Mouse (Mus musculus) heart, embryonic 14.5 days (tissue): Measurements from ENCODE around the gene Neurod1. TPM values are rescaled to one million over a fixed set of nuclear protein-coding genes. Genes with fewer than 3 reads are reported as not detected.
A peak's percentile ranks its signal among the peaks of the same experiment; 100 is the strongest.

ENCODE experiments used
- ATAC-seq: fragments of 200-750 bp; cut with Nextera tagmentation; 2 replicates; pipeline ENCODE4 v1.8.0; 2017; ENCODE audit warnings: low read depth, moderate TSS enrichment; ENCODE audit not compliant: insufficient number of reproducible peaks, insufficient read depth, low FRiP score
- H3K27ac ChIP-seq, 2 experiments: fragments of 200-500 bp in 1 of 2; fragments of 300-500 bp in 1 of 2; sonication (generic) in 1 of 2; replicated peaks in 1 of 2; 2 replicates each; pipeline ENCODE4 v1.5.1; 2012 to 2014; ENCODE audit warnings: low read depth in 2 of 2, low read length in 2 of 2, control low read depth in 1 of 2, mild to moderate bottlenecking in 1 of 2, mixed read lengths in 1 of 2; ENCODE audit not compliant: control insufficient read depth in 1 of 2, insufficient read depth in 1 of 2
- H3K27me3 ChIP-seq: fragments of 300-500 bp; sonication (generic); 2 replicates; pipeline ENCODE4 v1.6.1; 2014; ENCODE audit warnings: mild to moderate bottlenecking, low read length, control low read depth; ENCODE audit not compliant: control insufficient read depth, insufficient read depth
- H3K36me3 ChIP-seq: fragments of 300-500 bp; sonication (generic); 2 replicates; pipeline ENCODE4 v1.6.1; 2014; ENCODE audit warnings: mild to moderate bottlenecking, control low read depth, low read length, mixed read lengths; ENCODE audit not compliant: control insufficient read depth, insufficient read depth
- H3K4me1 ChIP-seq, 2 experiments: fragments of 200-500 bp in 1 of 2; fragments of 300-500 bp in 1 of 2; sonication (generic) in 1 of 2; 2 replicates each; pipeline ENCODE4 v1.6.1; 2012 to 2014; ENCODE audit warnings: low read length in 2 of 2, control low read depth in 1 of 2, mixed read lengths in 1 of 2; ENCODE audit not compliant: control insufficient read depth in 2 of 2, insufficient read depth in 2 of 2
- H3K4me2 ChIP-seq: fragments of 300-500 bp; sonication (generic); 2 replicates; pipeline ENCODE4 v1.6.1; 2014; ENCODE audit warnings: mild to moderate bottlenecking, low read length
- H3K4me3 ChIP-seq, 2 experiments: fragments of 200-500 bp in 1 of 2; fragments of 300-500 bp in 1 of 2; sonication (generic) in 1 of 2; 2 replicates each; pipeline ENCODE4 v1.5.1; 2012 to 2014; ENCODE audit warnings: low read length in 2 of 2, mild to moderate bottlenecking in 2 of 2, control low read depth in 1 of 2, low read depth in 1 of 2, moderate library complexity in 1 of 2; ENCODE audit not compliant: control insufficient read depth in 1 of 2, insufficient read depth in 1 of 2
- H3K9ac ChIP-seq: fragments of 300-500 bp; sonication (generic); 2 replicates; pipeline ENCODE4 v1.6.1; 2014; ENCODE audit warnings: mild to moderate bottlenecking, low read length
- H3K9me3 ChIP-seq: fragments of 300-500 bp; sonication (generic); 2 replicates; pipeline ENCODE4 v1.6.1; 2016; ENCODE audit warnings: low read length, control low read depth; ENCODE audit not compliant: control insufficient read depth
- WGBS: fragments of 180-500 bp; shearing (Covaris S2); extraction: QIAGEN DNeasy Blood & Tissue Kit; methylation state at CpG from one replicate; pipeline ENCODE4 v1.1.7; 2014; 5-methylcytosine and 5-hydroxymethylcytosine counted together
- polyA plus RNA-seq: library from polyadenylated mRNA; unstranded; fragments of >200 nt; fragmentation: Nextera tagmentation; extraction: Ambion mirVana; gene quantifications from 2 replicates; pipeline ENCODE4 v1.2.1, GENCODE M21; 2014

Gene Neurod1
- polyA plus RNA-seq, 1 experiment from 2014 or later = not detected

DNA sequence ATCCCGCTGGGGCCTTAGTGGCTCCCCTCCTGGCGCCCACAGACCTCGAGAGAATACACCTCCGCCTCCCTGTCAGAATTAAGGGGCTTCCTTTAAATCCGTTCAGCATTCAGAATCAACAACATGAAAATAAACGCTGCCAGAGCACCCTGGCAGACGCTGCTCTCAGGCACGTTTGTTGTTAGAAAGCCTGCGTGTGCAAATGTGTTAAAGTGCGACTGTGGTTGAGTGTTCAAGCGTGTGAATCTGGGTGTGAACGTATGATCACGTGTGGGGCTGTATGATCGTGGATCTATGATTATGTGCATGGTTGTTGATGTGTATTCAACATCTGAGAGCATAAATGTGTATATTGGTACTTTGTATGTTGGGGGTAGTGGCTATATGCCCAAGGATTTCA, 3.6 kb upstream of the Neurod1 start:
- no peak overlapping the region for H3K27ac ChIP-seq
- ATAC-seq = no peak
- H3K9me3 ChIP-seq = no peaks in the 10 kb centered on the region
- H3K4me1 ChIP-seq = 0 out of 4 replicates have a peak, but pooled peaks cover 0 to 6% of the 10 kb centered on the region in 2 experiments
- H3K9ac ChIP-seq = no peak overlapping the region
- no peaks in the 10 kb centered on the region for H3K36me3 ChIP-seq
- peaks cover 65% of the 10 kb centered on the region for H3K27me3 ChIP-seq
- H3K4me2 ChIP-seq = no peak overlapping the region
- no peak overlapping the region for H3K4me3 ChIP-seq
- WGBS = 10% methylated on average over 14 of the region's 14 CpGs

DNA sequence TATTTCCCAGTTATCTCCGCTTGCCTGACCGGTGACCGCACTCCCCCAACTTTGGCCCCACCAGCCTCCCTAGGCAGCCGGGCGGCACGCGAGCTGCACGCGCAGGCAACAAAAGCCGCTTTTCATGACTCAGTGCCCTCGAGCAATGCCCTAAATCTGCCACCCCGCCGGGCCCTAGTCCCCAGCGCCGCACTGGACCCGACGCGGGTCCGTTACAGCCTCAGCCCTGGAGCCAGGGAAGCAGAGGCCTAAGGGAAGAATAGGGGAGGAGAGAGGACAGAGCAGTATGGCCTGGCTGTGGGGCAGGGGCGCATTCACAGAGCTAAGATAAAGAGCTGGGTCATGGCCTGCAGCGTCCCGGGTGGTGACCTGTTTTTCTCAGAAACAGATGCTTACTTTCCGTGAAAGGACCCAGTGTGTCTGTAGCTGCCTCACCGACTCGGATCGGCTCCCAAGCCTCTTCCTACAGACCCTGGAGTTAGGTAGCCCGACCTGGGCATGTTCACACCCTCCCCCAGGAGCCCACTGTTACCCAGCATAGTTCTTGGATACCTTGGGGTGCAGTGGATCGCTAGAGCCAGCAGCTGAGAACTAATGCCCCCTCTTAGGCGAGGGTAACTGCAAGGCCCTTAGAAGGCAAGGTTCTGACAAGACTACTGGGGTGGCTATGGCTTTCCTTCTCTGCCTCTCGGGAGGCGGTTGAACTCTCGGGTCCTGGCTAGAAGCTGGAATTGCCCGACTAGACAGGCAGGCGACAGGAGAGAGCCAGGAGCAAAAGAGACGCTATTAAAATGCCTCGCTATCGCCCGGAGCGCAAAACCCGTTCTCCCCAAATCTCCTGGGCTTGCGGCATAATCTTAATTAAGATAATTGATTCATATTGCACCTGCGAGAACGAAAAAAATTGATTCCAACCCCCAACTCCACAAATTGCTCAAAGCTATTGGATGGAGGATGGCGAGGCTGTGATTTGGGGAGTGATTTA, 2.8 kb upstream of the Neurod1 start:
- Histone ChIP-seq H3K9ac (no peak overlapping the region), H3K27ac (no peak overlapping the region), H3K27me3 (peaks cover 72% of the 10 kb centered on the region), H3K9me3 (no peaks in the 10 kb centered on the region), H3K4me3 (no peak overlapping the region), H3K4me2 (no peak overlapping the region), H3K4me1 (0 out of 4 replicates have a peak, but pooled peaks cover 0 to 6% of the 10 kb centered on the region in 2 experiments), H3K36me3 (no peaks in the 10 kb centered on the region)
- WGBS = 4% methylated on average over 44 of the region's 44 CpGs
- no peak for ATAC-seq

DNA sequence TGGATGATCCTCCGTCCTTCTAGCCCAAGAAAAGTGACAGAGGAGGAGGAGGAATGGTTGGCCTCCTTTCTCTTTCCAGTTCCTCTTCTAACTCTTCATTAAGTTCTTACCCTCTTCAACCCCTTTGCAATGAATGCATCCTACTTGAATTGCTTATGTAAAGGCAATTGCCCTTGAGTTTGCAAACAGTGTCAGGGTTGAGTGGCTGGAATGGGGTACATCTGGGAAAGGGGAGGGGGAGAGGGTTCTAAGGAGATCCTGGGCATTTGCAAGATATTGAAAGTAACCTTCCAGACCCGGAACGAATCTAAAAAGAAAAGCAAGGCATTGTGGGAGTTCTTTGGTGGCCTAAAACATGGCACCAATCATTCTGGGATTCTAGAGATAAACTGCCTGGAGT, 1.4 kb upstream of the Neurod1 start:
- no peak overlapping the region for H3K27ac ChIP-seq
- H3K4me1 ChIP-seq = peaks cover 3 to 6% of the 10 kb centered on the region in 2 experiments; a peak in 2 of 4 replicates
- no peak overlapping the region for H3K9ac ChIP-seq
- 27% methylated on average over 3 of the region's 3 CpGs for WGBS
- no peaks in the 10 kb centered on the region for H3K9me3 ChIP-seq
- H3K4me3 ChIP-seq = no peak overlapping the region
- H3K4me2 ChIP-seq = no peak overlapping the region
- peaks cover 77% of the 10 kb centered on the region for H3K27me3 ChIP-seq
- no peaks in the 10 kb centered on the region for H3K36me3 ChIP-seq
- ATAC-seq = no peak

DNA sequence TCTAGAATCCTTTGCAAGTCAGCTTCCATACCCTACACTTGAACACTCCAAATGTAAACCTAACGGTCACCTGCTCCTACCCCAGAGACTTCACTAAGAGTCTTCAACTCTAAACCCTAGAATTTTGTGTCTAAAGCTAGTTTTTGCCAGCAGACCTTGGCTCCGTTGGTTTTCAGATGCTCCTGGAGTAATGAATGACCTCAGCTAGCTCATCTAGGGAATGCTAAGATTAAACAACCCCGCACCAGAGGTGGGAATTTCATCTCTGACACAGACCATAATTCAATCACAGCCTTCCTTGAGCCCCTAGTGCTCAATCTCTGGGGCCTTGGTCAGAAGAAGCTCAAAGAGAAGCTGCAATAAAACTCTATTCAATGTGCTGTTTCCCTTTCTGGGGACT, 883 bp upstream of the Neurod1 start:
- Histone ChIP-seq H3K9me3 (no peaks in the 10 kb centered on the region), H3K27ac (no peak overlapping the region), H3K27me3 (peaks cover 80% of the 10 kb centered on the region), H3K4me2 (no peak overlapping the region), H3K4me3 (no peak overlapping the region), H3K9ac (no peak overlapping the region), H3K36me3 (no peaks in the 10 kb centered on the region), H3K4me1 (peaks cover 3 to 6% of the 10 kb centered on the region in 2 experiments; a peak in 2 of 4 replicates)
- no peak for ATAC-seq
- 53% methylated on average over 3 of the region's 3 CpGs for WGBS

DNA sequence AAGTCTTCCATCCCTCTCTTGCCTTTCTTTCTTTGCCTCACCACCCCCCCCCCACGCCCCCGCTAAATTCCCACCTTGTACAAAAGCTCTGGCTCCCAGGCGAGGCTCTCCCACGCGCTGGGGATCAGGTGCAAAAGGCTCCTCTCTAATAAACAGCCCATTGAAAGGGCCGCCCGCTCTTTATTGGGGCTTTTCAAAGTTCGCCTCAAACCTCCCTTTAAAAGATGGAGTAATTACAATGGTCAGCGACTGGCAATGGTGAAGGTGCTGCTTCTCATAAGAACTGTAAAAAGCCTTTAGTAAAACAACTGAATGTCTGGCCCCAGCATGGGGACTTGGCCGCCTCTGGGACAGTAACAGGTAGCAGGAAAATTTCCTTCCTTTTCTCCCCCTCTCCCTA, 905 bp downstream of the Neurod1 start:
- H3K4me1 ChIP-seq = peaks cover 3 to 6% of the 10 kb centered on the region in 2 experiments; a peak in 2 of 4 replicates
- H3K36me3 ChIP-seq = no peaks in the 10 kb centered on the region
- no peak overlapping the region for H3K9ac ChIP-seq
- H3K27ac ChIP-seq = no peak overlapping the region
- peaks cover 82% of the 10 kb centered on the region for H3K27me3 ChIP-seq
- WGBS = 10% methylated on average over 10 of the region's 10 CpGs
- ATAC-seq = no peak
- H3K4me2 ChIP-seq = no peak overlapping the region
- no peaks in the 10 kb centered on the region for H3K9me3 ChIP-seq
- no peak overlapping the region for H3K4me3 ChIP-seq

DNA sequence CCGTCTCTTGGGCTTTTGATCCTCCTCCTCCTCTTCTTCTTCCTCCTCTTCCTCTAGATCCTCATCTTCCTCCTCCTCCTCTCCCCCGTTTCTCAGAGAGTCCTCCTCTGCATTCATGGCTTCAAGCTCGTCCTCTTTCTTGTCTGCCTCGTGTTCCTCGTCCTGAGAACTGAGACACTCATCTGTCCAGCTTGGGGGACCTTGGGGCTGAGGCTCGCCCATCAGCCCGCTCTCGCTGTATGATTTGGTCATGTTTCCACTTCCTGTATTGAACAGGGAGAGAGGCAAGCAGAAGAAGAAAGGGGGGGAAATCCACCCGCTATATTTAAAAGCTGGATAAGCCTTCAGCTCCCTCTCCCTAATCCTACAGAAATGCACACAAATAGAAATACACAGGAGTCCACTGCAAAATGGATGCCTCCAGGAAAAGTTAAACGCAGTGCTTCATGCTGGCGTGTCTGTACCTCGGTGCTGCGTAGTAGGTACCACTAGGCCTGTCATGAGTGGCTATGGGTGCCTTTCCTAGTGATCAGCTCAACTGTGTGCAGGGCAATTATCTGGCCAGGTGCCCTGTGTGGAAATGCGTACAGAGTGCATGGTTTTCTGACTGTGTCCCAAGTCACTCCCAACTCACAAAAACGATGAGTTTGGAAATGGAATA, 1.6 kb downstream of the Neurod1 start:
- Histone ChIP-seq H3K4me1 (peaks cover 3 to 6% of the 10 kb centered on the region in 2 experiments; a peak in 2 of 4 replicates), H3K9me3 (no peaks in the 10 kb centered on the region), H3K36me3 (no peaks in the 10 kb centered on the region), H3K27me3 (peaks cover 75% of the 10 kb centered on the region), H3K4me3 (no peak overlapping the region), H3K9ac (no peak overlapping the region), H3K27ac (no peak overlapping the region), H3K4me2 (no peak overlapping the region)
- 22% methylated on average over 15 of the region's 15 CpGs for WGBS
- ATAC-seq = no peak

DNA sequence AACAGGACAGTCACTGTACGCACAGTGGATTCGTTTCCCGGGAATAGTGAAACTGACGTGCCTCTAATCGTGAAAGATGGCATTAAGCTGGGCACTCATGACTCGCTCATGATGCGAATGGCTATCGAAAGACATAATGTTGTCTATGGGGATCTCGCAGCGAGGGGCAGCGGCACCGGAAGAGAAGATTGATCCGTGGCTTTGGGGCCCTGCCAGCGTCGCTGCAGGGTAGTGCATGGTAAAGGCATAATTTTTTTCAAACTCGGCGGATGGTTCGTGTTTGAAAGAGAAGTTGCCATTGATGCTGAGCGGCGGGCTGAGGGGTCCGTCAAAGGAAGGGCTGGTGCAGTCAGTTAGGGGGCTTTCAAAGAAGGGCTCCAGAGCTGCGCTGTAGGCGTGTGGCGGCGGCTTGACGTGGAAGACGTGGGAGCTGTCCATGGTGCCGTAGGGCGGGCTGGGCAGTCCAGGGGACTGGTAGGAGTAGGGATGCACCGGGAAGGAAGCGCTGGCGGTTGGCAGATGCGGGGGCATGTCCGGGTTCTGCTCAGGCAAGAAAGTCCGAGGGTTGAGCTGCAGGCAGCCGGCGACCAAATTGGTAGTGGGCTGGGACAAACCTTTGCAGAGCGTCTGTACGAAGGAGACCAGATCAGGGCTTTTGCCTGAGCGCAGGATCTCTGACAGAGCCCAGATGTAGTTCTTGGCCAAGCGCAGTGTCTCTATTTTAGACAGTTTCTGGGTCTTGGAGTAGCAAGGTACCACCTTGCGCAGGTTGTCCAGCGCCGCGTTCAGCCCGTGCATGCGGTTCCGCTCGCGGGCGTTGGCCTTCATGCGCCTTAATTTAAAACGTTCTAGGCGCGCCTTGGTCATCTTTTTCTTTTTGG, 2.4 kb downstream of the Neurod1 start:
- 4% methylated on average over 55 of the region's 55 CpGs for WGBS
- ATAC-seq = no peak
- H3K4me1 ChIP-seq = peaks cover 3 to 6% of the 10 kb centered on the region in 2 experiments; a peak in 2 of 4 replicates
- peak overlapping the region; percentile 74 for H3K4me2 ChIP-seq
- H3K4me3 ChIP-seq = peak overlapping the region; percentile 38 to 53
- no peak overlapping the region for H3K27ac ChIP-seq
- H3K36me3 ChIP-seq = no peaks in the 10 kb centered on the region
- H3K27me3 ChIP-seq = peaks cover 67% of the 10 kb centered on the region
- no peak overlapping the region for H3K9ac ChIP-seq
- no peaks in the 10 kb centered on the region for H3K9me3 ChIP-seq
